22 mouse cellular contexts compared by ENCODE assay signal in genomic region chr3:89569058-89569457, GRCm38 (mm10). TPM values are rescaled to one million over a fixed set of nuclear protein-coding genes. Genes with fewer than 3 reads are reported as not detected.
DNase-seq lines count a peak whose midpoint lies in the region; ATAC-seq and TF ChIP-seq lines count a peak whose summit lies in the region.
"Had no signal": no experiment of that assay in that cellular context is flagged by ENCODE, and none has a peak within 500 bp of the region (broad histone marks: within the 10 kb centered on the region; RNA-seq: fewer than 3 reads in every experiment).

No protein-coding gene starts in this region.

- H3K27me3 ChIP-seq in MEL (ENCODE audit: control insufficient read depth in 1 of 2, insufficient read depth in 2 of 2, low read length in 2 of 2), result no peaks in the 10 kb centered on the region; a peak in 2 of 4 replicates
- peaks cover 6% of the 10 kb centered on the region; the same call in 1 of the 2 replicates for H3K27me3 ChIP-seq in liver, embryonic 15.5 days
- H3K27me3 ChIP-seq: embryonic facial prominence, embryonic 13.5 days; forebrain, embryonic 12.5 days had no signal

- no peak for TF ChIP-seq POLR2A in MEL (IDR thresholded peaks at IDR 0.05; ENCODE audit: control insufficient read depth in 1 of 2, insufficient read depth in 1 of 2, low read depth in 1 of 2, low read length in 2 of 2, poor library complexity in 1 of 2)

- peaks cover 0 to 22% of the 10 kb centered on the region in 2 experiments; a peak in 2 of 4 replicates for H3K36me3 ChIP-seq in MEL (ENCODE audit: control insufficient read depth in 1 of 2, insufficient read depth in 2 of 2, low read length in 2 of 2)
- H3K36me3 ChIP-seq in liver, embryonic 15.5 days (replicated peaks), result no peaks in the 10 kb centered on the region
- H3K36me3 ChIP-seq: embryonic facial prominence, embryonic 13.5 days; forebrain, embryonic 12.5 days; G1E; heart, embryonic 15.5 days; hindbrain, embryonic 13.5 days had no signal

- no peaks in the 10 kb centered on the region for H3K9me3 ChIP-seq in MEL (replicated peaks; ENCODE audit: insufficient read depth, low read length)
- no peaks in the 10 kb centered on the region for H3K9me3 ChIP-seq in liver, embryonic 15.5 days (replicated peaks)
- H3K9me3 ChIP-seq: embryonic facial prominence, embryonic 13.5 days; forebrain, embryonic 12.5 days; G1E; heart, embryonic 15.5 days; hindbrain, embryonic 13.5 days had no signal

- H3K4me2 ChIP-seq in liver, embryonic 15.5 days, result no peak overlapping the region
- H3K4me2 ChIP-seq: embryonic facial prominence, embryonic 13.5 days; forebrain, embryonic 12.5 days; heart, embryonic 11.5 days; heart, embryonic 15.5 days; hindbrain, embryonic 13.5 days had no signal

- TF ChIP-seq EP300 in MEL (IDR thresholded peaks at IDR 0.05; ENCODE audit: low read depth in 1 of 2, low read length in 2 of 2), result no peak

- TF ChIP-seq CTCF in MEL (IDR thresholded peaks at IDR 0.05 in 2 of 3, conservative IDR thresholded peaks at IDR 0.05 in 1 of 3; ENCODE audit: control insufficient read depth in 1 of 3, insufficient read depth in 1 of 3, low read depth in 2 of 3, low read length in 3 of 3, poor library complexity in 1 of 3, severe bottlenecking in 1 of 3), result no peak

- H3K9ac ChIP-seq in MEL (ENCODE audit: control insufficient read depth, low read depth, low read length, poor library complexity, severe bottlenecking), result no peak overlapping the region
- H3K9ac ChIP-seq in liver, embryonic 15.5 days, result no peak overlapping the region
- H3K9ac ChIP-seq: embryonic facial prominence, embryonic 13.5 days; forebrain, embryonic 12.5 days; heart, embryonic 15.5 days; hindbrain, embryonic 13.5 days had no signal

- no peak overlapping the region for H3K4me3 ChIP-seq in MEL (ENCODE audit: control insufficient read depth in 1 of 2, insufficient read depth in 1 of 2, low read depth in 2 of 2, low read length in 2 of 2)
- H3K4me3 ChIP-seq in liver, embryonic 15.5 days (replicated peaks), result no peak overlapping the region
- H3K4me3 ChIP-seq: embryonic facial prominence, embryonic 13.5 days; forebrain, embryonic 12.5 days; heart, adult 2 months; heart, embryonic 15.5 days; hindbrain, embryonic 13.5 days had no signal

- no peak for ATAC-seq in liver, embryonic 15.5 days (ENCODE audit: insufficient read depth)
- ATAC-seq: Patski had no signal

- no peaks in the 10 kb centered on the region for H3K79me2 ChIP-seq in MEL (ENCODE audit: control insufficient read depth, insufficient read depth, low read length, poor library complexity)

- WGBS in liver, embryonic 15.5 days (ENCODE audit: insufficient replicate concordance), result 48% methylated on average over 1 of the region's 1 CpGs

- peak; percentile 75 for DNase-seq in MEL (ENCODE audit: low read depth, low spot score)
- DNase-seq in R1 (ENCODE audit: low read depth, low spot score), result peak; percentile 47
- peak; percentile 35 for DNase-seq in c-Kit-positive CD71-positive TER-119-positive erythroid progenitor cells, embryonic 14.5 days (ENCODE audit: low spot score)
- DNase-seq in embryo, embryonic 10 days (ENCODE audit: low spot score), result no peak
- no peak for DNase-seq in right cerebral cortex, postnatal 14 days
- no peak for DNase-seq in urinary bladder, postnatal 25 days (ENCODE audit: low spot score)
- DNase-seq: adrenal gland, postnatal 10 days; cerebellum, adult 8-10 months; cerebellum, postnatal 14 days; gastrocnemius, postnatal 10 days; heart, adult 2 months; heart, postnatal 14 days had no signal

- peaks cover 11 to 34% of the 10 kb centered on the region in 2 experiments for H3K4me1 ChIP-seq in MEL (ENCODE audit: control insufficient read depth in 1 of 2, insufficient read depth in 2 of 2, low read length in 2 of 2)
- H3K4me1 ChIP-seq in liver, embryonic 15.5 days (replicated peaks), result peaks cover 42% of the 10 kb centered on the region
- H3K4me1 ChIP-seq: heart, embryonic 15.5 days had no signal

- no peak for TF ChIP-seq RAD21 in MEL (IDR thresholded peaks at IDR 0.05; ENCODE audit: low read depth, low read length)

- H3K27ac ChIP-seq in MEL (ENCODE audit: control insufficient read depth, low read depth, low read length), result no peak overlapping the region
- 0 out of 2 replicates have a peak overlapping the region, but pooled peaks have one; percentile 61 for H3K27ac ChIP-seq in liver, embryonic 15.5 days (replicated peaks)
- H3K27ac ChIP-seq: embryonic facial prominence, embryonic 13.5 days; forebrain, embryonic 12.5 days; heart, adult 2 months; heart, embryonic 15.5 days; hindbrain, embryonic 13.5 days; hindbrain, postnatal 0 days had no signal

TF ChIP-seq in MEL, 35 proteins besides CTCF, POLR2A, EP300 and RAD21:
- TF ChIP-seq KAT2A (conservative IDR thresholded peaks at IDR 0.05; ENCODE audit: low read depth, low read length) (no peak), NRF1 (IDR thresholded peaks at IDR 0.05; ENCODE audit: insufficient read depth, low read depth, low read length, poor library complexity, severe bottlenecking) (no peak), JUND (IDR thresholded peaks at IDR 0.05; ENCODE audit: low read depth, low read length) (0 out of 2 replicates have a peak, but pooled peaks have one; percentile 72)
TF ChIP-seq in MEL: peak in this region for 1.

RNA-seq across cellular contexts. Expression of gene Kcnn3, which starts 49.1 kb away (rescaled TPM):
- not detected in 2 replicates for total RNA-seq in MEL (2012; rRNA removed)
- under 1 TPM in 1 of 2 experiments, not detected in 1; 0.04 TPM for polyA plus RNA-seq in MEL (2012; ENCODE audit: insufficient read depth in 1 of 2, insufficient read length in 2 of 2, low read depth in 1 of 2, low replicate concordance in 2 of 2, missing spikeins in 1 of 2)
- 0.03 and 0.08 TPM in 2 replicates for polyA plus RNA-seq in liver, embryonic 15.5 days (2015; fragmentation: Nextera tagmentation; extraction: Ambion mirVana)
- total RNA-seq: hematopoietic stem cell, adult 5-6 weeks had no signal
- polyA plus RNA-seq: G1E had no signal

Comparison
In these comparisons a context has a peak if more than half of its experiments do, and no peak if none do; other contexts are left out.
1. DNase-seq: peak in MEL (single experiment), R1 (single experiment) and c-Kit-positive CD71-positive TER-119-positive erythroid progenitor cells, embryonic 14.5 days (single experiment); none in embryo, embryonic 10 days (single experiment), right cerebral cortex, postnatal 14 days (single experiment) and urinary bladder, postnatal 25 days (single experiment).